Mouse (Mus musculus): ENCODE results near the gene Klhdc4. TPM values are rescaled to one million over a fixed set of nuclear protein-coding genes. Genes with fewer than 3 reads are reported as not detected.

The Klhdc4 gene
- polyA plus RNA-seq, 1 experiment from 2014 or later = 60.6 TPM

GRCm38 (mm10) chr8:121760484-121760883 is 68.9 kb downstream of the Klhdc4 start:
- no peak for DNase-seq (ENCODE audit: low spot score)
- H3K27me3 ChIP-seq (ENCODE audit: insufficient read depth, poor library complexity, severe bottlenecking) = no peaks in the 10 kb centered on the region; the same call in 1 of the 2 replicates
- H3K36me3 ChIP-seq = no peaks in the 10 kb centered on the region
- no peaks in the 10 kb centered on the region for H3K9me3 ChIP-seq
- no peak overlapping the region for H3K4me3 ChIP-seq
- H3K4me1 ChIP-seq (replicated peaks) = 0 out of 2 replicates have a peak, but pooled peaks cover 7% of the 10 kb centered on the region
- WGBS = 81% methylated on average over 7 of the region's 7 CpGs
- H3K27ac ChIP-seq = no peak overlapping the region

- Histone ChIP-seq H3K36me3 (no peaks in the 10 kb centered on the region), H3K4me1 (replicated peaks) (0 out of 2 replicates have a peak, but pooled peaks cover 5% of the 10 kb centered on the region), H3K27ac (no peak overlapping the region), H3K4me3 (no peak overlapping the region), H3K9me3 (no peaks in the 10 kb centered on the region), H3K27me3 (ENCODE audit: insufficient read depth, poor library complexity, severe bottlenecking) (peaks cover 8% of the 10 kb centered on the region)
- WGBS = 73% methylated on average over 12 of the region's 12 CpGs
- DNase-seq (ENCODE audit: low spot score) = no peak
Measured at GRCm38 (mm10) chr8:121758470-121758869, 70.9 kb downstream of the Klhdc4 start.

GRCm38 (mm10) chr8:121751407-121751806 is 78.0 kb downstream of the Klhdc4 start:
- 30% methylated on average over 3 of the region's 3 CpGs for WGBS
- H3K36me3 ChIP-seq = no peaks in the 10 kb centered on the region
- 0 out of 2 replicates have a peak, but pooled peaks cover 6% of the 10 kb centered on the region for H3K4me1 ChIP-seq (replicated peaks)
- no peak overlapping the region for H3K27ac ChIP-seq
- H3K9me3 ChIP-seq = peaks cover 12% of the 10 kb centered on the region
- peaks cover 22% of the 10 kb centered on the region for H3K27me3 ChIP-seq (ENCODE audit: insufficient read depth, poor library complexity, severe bottlenecking)
- DNase-seq (ENCODE audit: low spot score) = peak; percentile 78
- no peak overlapping the region for H3K4me3 ChIP-seq

GRCm38 (mm10) chr8:121750512-121750911 is 78.9 kb downstream of the Klhdc4 start:
- H3K4me3 ChIP-seq = no peak overlapping the region
- peaks cover 22% of the 10 kb centered on the region for H3K27me3 ChIP-seq (ENCODE audit: insufficient read depth, poor library complexity, severe bottlenecking)
- no peak for DNase-seq (ENCODE audit: low spot score)
- no peak overlapping the region for H3K27ac ChIP-seq
- H3K9me3 ChIP-seq = peaks cover 12% of the 10 kb centered on the region
- no peaks in the 10 kb centered on the region for H3K36me3 ChIP-seq
- 0 out of 2 replicates have a peak, but pooled peaks cover 6% of the 10 kb centered on the region for H3K4me1 ChIP-seq (replicated peaks)
- WGBS = 35% methylated on average over 3 of the region's 3 CpGs

- H3K27me3 ChIP-seq (ENCODE audit: insufficient read depth, poor library complexity, severe bottlenecking) = peaks cover 22% of the 10 kb centered on the region
- no peaks in the 10 kb centered on the region for H3K36me3 ChIP-seq
- WGBS = 81% methylated on average over 9 of the region's 9 CpGs
- H3K4me1 ChIP-seq (replicated peaks) = 0 out of 2 replicates have a peak, but pooled peaks cover 6% of the 10 kb centered on the region
- H3K9me3 ChIP-seq = peaks cover 12% of the 10 kb centered on the region
- no peak overlapping the region for H3K4me3 ChIP-seq
- no peak overlapping the region for H3K27ac ChIP-seq
- DNase-seq (ENCODE audit: low spot score) = no peak
Measured at GRCm38 (mm10) chr8:121749501-121749900, 79.9 kb downstream of the Klhdc4 start.

Other genes starting within 250 kb of the Klhdc4 start
- gene Map1lc3b, start 239.2 kb downstream of the Klhdc4 start, polyA plus RNA-seq (2016; fragmentation: Nextera tagmentation; extraction: Ambion mirVana) = 222 and 268 TPM in 2 replicates
- gene Zcchc14, start 176.7 kb downstream of the Klhdc4 start, polyA plus RNA-seq (2016; fragmentation: Nextera tagmentation; extraction: Ambion mirVana) = 14.6 and 17.3 TPM in 2 replicates
- gene Jph3, start 99.9 kb downstream of the Klhdc4 start, polyA plus RNA-seq (2016; fragmentation: Nextera tagmentation; extraction: Ambion mirVana) = 10.1 and 22.4 TPM in 2 replicates
- 27.2 and 27.6 TPM in 2 replicates for gene Slc7a5, start 78.1 kb upstream of the Klhdc4 start, polyA plus RNA-seq (2016; fragmentation: Nextera tagmentation; extraction: Ambion mirVana)
- gene Car5a, start 115.3 kb upstream of the Klhdc4 start, polyA plus RNA-seq (2016; fragmentation: Nextera tagmentation; extraction: Ambion mirVana) = 0.12 and 0.17 TPM in 2 replicates
- 56.9 and 64.5 TPM in 2 replicates for gene Banp, start 120.2 kb upstream of the Klhdc4 start, polyA plus RNA-seq (2016; fragmentation: Nextera tagmentation; extraction: Ambion mirVana)